Mouse (Mus musculus) right cerebral cortex, postnatal 10 days (tissue): Measurements from ENCODE around the gene Gm3233.
"Not testable (repeated sequence)": the region's sequence is repeated elsewhere in the genome, so short reads cannot be mapped to it uniquely, and the experiment has no call there.

Source experiments
- DNase-seq, 2 experiments: peaks; one replicate each; pipeline ENCODE4 v3.0.0; 2021; ENCODE audit warnings: low spot score in 2 of 2

Gene Gm3233

DNA sequence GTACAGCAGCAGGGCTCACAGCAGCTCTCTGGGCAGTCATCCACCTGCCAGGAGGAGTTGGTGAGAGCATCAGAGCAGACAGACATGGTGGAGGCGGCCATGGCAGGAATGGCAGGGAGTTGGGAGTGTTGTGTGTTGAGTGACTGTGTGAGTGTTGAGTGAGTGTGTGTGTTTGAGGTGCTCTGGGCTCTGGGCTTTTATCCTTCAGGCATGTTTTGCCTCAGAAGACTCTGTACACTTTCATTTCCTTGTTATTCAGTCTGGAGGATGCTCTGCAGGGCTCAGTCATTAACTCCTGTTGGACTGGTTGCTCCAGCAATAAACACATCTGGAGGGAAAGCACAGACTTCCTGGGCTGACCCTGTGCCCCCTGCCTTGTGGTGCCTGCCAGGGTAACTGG is at the start of gene Gm3233:
Gene Gm3233, minus strand, starts transcription at position 101 of the 400 bp plus-strand sequence.
- DNase-seq: not testable (repeated sequence)

DNA sequence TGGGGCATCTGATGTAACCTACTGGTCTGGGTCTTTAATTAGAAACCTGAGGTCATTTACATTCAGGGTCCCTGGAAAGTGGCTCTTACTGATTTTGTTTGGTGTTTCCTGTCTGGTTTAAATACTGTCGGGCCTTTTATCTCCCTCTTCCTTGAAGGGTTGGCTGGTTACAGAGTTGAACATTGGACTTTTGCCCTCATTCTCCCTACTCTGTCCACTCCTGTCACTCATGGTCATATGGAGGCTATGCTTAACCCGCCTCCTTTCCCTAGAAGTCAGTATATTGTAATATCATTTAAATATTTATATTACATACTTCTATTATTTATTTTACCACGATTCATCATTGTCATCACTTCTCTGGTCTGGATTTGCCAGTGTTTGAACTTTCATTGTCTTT is 44.6 kb upstream of the Gm3233 start:
- no peak for DNase-seq

DNA sequence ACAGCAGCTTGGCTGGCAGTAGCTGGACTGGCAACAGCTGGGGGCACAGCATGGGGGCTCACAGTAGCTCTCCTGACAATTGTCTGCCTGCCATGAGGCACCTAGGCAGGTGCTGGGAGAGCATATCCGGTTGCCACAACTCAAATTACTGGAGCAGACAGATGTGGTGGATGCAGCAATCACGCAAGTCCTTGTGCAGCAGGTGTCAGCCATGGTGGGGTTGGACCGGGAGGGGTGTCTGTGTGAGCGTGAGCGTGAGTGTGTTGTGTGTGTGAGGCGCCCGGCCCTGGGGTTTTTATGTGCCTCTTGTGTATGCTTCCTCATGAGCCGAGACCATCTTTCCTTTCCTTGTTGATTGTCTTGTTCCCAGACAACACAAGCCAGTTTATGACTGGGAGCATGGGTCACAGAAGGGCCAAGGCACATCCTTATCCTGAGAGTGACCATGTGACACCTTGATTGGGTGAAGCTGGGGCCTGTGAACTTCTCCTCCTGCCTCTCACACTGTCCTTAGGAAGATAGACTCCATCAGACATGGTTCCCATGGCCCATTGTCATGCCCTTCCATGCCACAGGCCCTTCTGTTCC is 39.5 kb upstream of the Gm3233 start, which contains the start of gene Gm19668:
Gene Gm19668, minus strand, starts transcription at position 213 of the 588 bp plus-strand sequence.
- DNase-seq: no peak

DNA sequence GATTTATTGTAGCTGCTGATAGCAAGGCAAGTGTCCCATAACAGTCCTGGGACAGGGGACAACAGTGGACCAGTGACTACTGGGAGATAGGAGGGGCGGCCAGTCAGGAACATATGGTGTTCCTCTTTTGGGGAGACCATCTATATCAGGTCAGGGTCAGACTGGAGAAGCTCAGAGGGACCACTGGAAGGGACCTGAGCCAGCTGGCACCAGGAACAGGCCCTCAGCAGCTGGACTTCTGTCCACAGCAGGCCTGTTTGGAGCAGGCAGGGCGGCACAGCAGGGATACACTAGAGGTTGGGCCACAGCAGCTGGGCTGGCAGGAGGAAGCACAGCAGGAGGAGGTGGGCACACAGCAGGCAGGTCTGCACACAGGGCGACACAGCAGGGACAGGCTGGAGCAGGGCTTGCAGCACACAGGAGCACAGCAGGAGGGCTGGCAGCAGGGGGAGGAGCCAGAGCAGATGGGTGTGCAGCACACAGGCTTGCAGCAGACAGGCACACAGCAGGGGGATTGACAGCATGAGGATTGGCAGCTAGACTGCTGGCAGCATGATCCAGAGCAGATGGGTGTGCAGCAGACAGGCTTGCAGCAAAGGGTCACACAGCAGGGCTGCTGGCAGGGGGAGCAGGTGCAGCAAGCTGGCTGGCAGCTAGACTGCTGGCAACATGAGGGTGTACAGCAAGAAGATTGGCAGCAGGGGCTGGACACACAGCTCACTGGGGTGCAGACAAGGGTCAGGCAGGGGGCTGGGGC is 38.9 kb upstream of the Gm3233 start:
- DNase-seq: not testable (repeated sequence)

DNA sequence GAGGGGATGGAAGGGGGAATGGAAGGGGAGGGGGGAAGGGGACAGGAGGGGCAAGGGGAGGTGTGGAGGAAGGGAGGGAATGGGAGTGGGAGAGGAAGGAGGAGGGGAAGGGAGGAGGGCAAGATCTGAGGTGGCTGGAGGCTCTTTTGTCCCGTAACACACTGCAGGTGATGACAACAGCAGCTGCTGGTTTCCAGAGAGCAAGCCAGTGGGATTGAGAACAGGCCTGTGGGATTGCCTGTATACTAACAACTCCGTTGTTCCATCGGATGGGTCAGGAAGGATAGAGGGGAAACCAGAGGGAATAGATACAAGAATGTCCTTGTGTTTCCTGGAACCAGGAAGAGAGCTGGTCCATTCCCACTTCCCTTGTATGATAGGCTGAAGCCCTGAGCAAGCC is 38.2 kb upstream of the Gm3233 start:
- no peak for DNase-seq

DNA sequence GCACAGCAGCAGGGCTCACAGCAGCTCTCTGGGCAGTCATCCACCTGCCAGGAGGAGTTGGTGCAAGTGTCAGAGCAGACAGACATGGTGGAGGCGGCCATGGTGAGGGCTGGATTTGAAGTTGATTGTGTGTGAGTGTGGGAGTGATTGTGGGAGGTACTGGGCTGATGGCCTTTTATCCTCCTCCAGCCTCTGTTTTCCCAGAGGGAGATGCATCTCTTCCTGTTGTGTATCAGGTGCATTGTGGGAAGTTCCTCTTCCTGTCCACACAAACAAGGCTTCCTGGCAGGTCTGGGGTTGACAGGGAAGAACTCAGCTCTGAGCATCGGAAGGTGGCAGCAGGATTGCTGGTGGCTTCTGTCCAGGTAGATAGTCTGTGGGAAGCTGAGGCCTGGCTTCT is 35.5 kb upstream of the Gm3233 start, which contains the start of gene Gm9639:
Gene Gm9639, minus strand, starts transcription at position 101 of the 400 bp plus-strand sequence.
- DNase-seq: no peak

DNA sequence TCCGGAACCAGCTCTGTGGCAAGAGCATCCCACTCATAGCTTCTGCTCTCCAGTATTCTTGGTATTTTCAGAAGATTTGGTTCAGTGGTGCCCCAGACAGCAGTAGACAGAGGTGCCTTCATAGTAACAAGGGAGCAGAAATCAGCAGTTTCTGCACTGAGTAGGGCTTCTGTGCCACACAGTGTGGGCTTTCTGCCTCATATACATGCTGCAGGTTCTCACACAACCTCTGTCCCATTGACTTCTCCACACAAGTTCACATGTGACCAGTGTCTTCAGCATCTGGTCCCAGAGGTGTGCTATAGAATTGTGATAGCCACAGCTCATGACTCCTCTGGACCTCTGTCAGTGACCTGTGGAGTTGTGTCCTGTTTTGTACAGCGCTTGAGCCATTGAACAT is 29.1 kb upstream of the Gm3233 start:
- DNase-seq: no peak

DNA sequence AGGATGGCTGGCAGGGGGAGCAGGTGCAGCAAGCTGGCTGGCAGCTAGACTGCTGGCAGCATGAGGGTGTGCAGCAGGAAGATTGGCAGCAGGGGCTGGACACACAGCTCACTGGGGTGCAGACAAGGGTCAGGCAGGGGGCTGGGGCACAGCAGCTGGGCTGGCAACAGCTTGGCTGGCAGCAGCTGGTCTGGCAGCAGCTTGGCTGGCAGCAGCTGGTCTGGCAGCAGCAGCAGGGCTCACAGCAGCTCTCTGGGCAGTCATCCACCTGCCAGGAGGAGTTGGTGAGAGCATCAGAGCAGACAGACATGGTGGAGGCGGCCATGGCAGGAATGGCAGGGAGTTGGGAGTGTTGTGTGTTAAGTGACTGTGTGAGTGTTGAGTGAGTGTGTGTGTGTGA is 28.4 kb upstream of the Gm3233 start, which contains the start of gene Gm7137:
Gene Gm7137, minus strand, starts transcription at position 325 of the 400 bp plus-strand sequence.
- not testable (repeated sequence) for DNase-seq

DNA sequence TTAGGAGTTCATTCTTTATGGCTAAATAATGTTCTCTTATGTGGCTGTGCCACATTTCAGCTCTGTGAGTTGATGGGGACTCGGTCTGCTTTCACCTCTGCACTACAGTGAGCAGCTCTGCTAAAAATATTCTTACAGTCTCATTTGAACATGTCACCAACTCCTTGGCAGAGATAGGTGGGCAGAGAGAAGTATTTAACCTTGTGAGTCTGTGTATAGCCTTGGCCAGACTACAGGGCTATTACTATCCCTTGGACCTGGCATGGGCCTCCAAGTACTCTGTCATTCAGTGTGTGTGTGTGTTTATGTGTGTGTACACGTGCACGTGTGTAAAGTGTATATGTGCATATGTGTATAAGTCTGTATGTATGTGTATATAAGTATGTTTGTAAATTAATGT is 23.9 kb upstream of the Gm3233 start:
- not testable (repeated sequence) for DNase-seq

DNA sequence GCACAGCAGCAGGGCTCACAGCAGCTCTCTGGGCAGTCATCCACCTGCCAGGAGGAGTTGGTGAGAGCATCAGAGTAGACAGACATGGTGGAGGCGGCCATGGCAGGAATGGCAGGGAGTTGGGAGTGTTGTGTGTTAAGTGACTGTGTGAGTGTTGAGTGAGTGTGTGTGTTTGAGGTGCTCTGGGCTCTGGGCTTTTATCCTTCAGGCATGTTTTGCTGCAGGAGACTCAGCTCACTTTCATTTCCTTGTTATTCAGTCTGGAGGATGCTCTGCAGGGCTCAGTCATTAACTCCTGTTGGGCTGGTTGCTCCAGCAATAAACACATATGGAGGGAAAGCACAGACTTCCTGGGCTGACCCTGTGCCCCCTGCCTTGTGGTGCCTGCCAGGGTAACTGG is 23.0 kb upstream of the Gm3233 start, which contains the start of gene Gm3250:
Gene Gm3250, minus strand, starts transcription at position 101 of the 400 bp plus-strand sequence.
- DNase-seq: not testable (repeated sequence)

DNA sequence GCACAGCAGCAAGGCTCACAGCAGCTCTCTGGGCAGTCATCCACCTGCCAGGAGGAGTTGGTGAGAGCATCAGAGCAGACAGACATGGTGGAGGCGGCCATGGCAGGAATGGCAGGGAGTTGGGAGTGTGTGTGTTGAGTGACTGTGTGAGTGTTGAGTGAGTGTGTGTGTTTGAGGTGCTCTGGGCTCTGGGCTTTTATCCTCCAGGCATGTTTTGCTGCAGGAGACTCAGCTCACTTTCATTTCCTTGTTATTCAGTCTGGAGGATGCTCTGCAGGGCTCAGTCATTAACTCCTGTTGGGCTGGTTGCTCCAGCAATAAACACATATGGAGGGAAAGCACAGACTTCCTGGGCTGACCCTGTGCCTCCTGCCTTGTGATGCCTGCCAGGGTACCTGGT is 17.4 kb upstream of the Gm3233 start, which contains the start of gene Gm7138:
Gene Gm7138, minus strand, starts transcription at position 101 of the 400 bp plus-strand sequence.
- DNase-seq: not testable (repeated sequence)

DNA sequence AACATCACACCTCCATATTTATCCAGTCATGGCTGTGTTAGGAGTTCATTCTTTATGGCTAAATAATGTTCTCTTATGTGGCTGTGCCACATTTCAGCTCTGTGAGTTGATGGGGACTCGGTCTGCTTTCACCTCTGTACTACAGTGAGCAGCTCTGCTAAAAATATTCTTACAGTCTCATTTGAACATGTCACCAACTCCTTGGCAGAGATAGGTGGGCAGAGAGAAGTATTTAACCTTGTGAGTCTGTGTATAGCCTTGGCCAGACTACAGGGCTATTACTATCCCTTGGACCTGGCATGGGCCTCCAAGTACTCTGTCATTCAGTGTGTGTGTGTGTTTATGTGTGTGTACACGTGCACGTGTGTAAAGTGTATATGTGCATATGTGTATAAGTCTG is 12.7 kb upstream of the Gm3233 start:
- DNase-seq: not testable (repeated sequence)

DNA sequence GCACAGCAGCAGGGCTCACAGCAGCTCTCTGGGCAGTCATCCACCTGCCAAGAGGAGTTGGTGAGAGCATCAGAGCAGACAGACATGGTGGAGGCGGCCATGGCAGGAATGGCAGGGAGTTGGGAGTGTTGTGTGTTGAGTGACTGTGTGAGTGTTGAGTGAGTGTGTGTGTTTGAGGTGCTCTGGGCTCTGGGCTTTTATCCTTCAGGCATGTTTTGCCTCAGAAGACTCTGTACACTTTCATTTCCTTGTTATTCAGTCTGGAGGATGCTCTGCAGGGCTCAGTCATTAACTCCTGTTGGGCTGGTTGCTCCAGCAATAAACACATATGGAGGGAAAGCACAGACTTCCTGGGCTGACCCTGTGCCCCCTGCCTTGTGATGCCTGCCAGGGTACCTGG is 11.7 kb upstream of the Gm3233 start, which contains the start of gene Gm3238:
Gene Gm3238, minus strand, starts transcription at position 101 of the 400 bp plus-strand sequence.
- not testable (repeated sequence) for DNase-seq

DNA sequence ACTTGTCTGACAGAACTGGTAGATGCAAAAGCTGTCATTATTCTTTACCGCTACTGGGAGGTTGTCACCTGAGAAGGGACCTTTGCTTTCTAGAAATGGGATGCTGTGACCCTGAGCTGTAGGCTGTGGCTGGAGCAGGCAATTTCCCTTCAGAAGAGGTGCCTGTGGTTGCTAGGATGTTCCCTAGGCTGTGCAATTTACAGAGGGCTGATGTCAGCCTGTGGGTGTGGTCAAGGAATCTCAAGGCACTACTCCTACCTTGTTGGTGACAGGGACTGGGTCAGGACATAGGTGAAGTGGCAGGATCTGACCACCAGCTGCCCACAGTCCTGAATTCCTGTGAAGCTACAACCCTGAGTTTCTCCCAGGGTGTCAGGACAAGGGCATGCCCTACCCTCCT is 10.2 kb upstream of the Gm3233 start:
- no peak for DNase-seq

DNA sequence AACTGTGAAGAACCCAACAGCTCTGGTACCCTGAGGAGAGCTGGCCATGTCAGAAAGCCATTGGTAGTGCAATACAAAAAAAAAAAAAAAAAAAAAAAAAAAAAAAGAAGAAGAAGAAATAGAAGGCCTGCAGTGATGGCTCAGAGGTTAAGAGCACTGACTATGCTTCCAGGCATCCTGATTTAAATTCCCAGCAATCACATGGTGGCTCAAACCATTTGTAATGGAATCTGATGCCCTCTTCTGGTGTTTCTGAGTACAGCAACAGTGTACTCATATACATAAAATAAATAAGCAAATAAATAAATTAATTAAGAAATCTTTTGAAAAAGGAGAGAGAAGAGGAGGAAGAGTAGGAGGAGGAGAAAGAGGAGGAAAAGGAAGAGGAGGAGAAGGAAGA is 6.0 kb downstream of the Gm3233 start:
- no peak for DNase-seq

DNA sequence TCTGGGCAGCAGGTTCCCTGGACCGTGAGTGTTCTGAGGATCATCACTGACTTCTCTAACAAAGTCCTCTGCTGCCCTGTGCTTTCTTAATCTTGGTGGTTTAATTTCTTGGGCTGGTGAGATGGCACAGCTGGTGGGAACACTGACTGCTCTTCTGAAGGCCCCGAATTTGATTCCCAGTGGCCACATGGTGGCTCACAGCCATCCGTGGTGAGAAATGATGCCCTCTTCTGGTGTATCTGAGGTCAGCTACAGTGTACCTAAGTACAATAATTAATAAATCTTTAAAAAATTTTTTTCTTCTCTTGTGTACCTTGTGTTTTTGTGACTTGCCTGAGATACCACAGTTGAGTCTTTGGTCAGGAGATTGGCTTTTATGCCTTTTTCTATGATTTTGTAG is 7.2 kb downstream of the Gm3233 start:
- DNase-seq: not testable (repeated sequence)

DNA sequence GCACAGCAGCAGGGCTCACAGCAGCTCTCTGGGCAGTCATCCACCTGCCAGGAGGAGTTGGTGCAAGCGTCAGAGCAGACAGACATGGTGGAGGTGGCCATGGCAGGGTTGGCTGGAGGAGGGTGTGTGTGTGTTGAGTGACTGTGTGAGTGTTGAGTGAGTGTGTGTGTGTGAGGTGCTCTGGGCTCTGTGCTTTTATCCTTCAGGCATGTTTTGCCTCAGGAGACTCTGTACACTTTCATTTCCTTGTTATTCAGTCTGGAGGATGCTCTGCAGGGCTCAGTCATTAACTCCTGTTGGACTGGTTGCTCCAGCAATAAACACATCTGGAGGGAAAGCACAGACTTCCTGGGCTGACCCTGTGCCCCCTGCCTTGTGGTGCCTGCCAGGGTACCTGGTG is 8.2 kb downstream of the Gm3233 start, which contains the start of gene Gm9736:
Gene Gm9736, minus strand, starts transcription at position 101 of the 400 bp plus-strand sequence.
- not testable (repeated sequence) for DNase-seq

DNA sequence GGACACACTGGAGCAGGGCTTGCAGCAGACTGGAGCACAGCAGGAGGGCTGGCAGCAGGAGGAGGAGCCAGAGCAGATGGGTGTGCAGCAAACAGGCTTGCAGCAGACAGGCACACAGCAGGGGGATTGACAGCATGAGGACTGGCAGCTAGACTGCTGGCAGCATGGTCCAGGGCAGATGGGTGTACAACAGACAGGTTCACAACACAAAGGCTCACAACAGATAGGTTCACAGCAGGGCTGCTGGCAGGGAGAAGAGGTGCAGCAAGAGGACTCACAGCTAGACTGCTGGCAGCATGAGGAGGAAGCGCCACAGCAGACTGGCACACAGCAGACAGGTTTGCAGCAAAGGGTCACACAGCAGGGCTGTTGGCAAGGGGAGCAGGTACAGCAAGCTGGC is 8.8 kb downstream of the Gm3233 start:
- DNase-seq: not testable (repeated sequence)

DNA sequence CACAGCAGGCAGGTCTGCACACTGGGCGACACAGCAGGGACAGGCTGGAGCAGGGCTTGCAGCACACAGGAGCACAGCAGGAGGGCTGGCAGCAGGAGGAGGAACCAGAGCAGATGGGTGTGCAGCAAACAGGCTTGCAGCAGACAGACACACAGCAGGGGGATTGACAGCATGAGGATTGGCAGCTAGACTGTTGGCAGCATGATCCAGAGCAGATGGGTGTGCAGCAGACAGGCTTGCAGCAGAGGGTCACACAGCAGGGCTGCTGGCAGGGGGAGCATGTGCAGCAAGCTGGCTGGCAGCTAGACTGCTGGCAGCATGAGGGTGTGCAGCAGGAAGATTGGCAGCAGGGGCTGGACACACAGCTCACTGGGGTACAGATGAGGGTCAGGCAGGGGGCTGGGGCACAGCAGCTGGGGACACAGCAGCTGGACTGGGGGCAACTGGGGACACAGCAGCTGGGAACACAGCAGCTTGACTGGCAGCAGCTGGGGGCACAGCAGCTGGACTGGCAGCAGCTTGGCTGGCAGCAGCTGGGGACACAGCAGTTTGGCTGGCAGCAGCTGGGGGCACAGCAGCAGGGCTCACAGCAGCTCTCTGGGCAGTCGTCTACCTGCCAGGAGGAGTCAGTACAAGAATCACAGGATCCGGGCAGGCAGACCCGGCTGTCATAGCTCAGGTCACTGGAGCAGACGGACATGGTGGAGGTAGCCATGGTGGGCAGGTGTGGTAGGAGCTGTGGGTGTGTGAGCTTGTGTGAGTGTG is 17.4 kb downstream of the Gm3233 start, which contains the start of gene Gm18596:
Gene Gm18596, minus strand, starts transcription at position 715 of the 765 bp plus-strand sequence.
- peak; percentile 27 to 32 for DNase-seq

DNA sequence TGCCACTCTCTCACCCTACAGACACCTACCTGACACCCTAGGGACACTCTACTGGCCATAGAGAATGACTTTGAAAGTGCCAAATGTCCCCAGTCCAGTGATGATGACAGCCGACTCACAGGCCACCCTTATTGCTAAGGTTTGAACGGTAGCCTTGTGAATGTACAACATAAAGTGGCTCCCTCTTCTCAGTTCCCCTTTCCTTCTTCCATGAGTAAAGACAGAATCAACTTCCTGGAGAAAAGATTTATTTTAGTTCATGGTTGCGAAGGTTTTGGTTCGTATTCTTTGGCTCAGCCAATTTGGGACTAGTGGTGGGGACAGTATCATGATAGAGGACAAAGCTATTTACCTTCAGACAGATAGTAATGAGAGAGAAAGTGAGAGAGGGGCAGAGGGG is 20.6 kb downstream of the Gm3233 start:
- no peak for DNase-seq

DNA sequence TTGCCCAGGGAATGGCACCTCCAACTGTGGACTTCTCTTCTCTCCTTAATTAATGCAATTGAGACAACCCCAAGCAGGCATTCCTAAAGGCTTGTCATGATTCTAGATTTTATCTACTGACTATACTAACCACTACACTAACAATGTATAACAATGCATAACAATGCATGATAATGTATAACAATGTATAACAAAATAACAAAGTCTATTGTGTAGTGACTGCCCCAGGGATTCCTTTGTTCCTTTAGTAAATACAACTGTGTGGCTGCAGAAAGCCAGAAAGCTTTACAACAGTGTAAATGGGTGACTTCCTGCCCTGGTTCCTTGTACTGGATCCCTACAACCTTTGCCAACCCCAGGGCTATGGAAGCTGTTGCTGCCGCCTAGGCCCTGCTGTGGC is 23.6 kb downstream of the Gm3233 start:
- DNase-seq: no peak

DNA sequence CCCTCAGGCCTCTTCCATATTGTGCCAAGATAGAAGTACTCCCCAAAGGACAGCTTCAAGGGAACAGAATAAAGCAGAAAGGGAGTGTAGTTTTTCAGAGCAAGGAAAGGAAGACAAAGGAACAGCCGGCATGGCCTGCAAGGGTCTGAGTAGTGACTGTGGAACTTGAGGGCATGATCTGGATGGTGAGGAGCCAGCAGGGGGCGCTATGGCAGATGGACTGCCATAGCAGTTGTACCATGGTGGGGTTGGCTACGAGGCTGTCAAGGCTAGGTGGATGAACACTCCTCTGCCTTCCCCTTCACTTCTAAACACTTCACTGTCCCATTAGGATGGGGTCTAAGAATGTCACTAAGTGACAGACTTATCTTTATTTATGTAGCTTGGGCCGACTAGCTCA is 30.2 kb downstream of the Gm3233 start:
- no peak for DNase-seq
